Mouse (Mus musculus) spleen, postnatal 4 days (tissue): ENCODE results near the gene Spsb2.
A peak's percentile ranks its signal among the peaks of the same experiment; 100 is the strongest.

Source experiments
- DNase-seq, 2 experiments: peaks; one replicate each; pipeline ENCODE4 v3.0.0; 2022; ENCODE audit warnings: low spot score in 2 of 2

The Spsb2 gene

DNA sequence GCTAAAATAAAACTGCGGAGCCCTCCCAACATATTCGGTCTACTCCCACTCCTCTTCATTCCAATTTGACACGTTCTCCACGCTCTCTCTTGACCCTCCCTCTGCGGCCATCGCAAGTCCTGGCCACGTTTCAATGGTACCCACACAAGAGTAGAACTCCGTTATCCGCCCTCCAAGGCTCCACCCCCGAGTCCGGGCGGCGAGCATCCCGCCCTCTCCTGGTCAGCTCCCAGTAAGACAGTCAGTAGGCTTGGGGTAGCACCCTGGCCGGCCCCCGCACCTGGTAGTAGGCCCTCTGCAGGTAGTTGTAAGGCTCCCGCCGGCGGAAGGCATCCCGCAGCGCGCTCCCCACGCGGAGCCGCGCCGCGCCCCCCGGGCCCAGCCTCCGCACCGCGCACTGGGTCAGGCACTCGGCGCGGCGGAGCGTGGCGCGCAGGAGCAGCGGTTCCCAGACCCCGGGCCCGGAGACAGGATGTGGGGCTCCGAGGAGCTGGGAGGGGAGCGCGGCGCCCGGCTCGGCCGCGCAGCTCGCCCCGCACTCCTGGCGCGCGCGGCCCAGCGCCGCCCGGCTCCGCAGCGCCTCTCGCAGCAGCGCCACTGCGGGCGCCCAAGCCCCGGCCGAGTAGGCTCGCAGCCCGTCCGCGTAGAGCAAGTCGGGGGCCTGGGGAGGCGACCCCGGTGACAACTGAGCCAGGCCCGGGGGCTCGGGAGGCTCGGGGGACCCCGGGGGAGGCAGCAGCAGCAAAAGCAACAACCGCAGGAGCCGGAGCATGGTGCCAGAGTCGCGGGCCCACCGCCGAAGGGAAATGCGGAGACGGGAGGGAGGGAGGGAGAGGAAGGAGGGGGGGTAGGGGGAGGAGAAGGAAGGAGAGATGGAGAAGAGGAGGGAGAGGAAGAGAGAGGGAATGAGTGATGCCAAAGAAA is 48.7 kb downstream of the Spsb2 start, which contains the start of gene P3h3:
Gene P3h3, minus strand, starts transcription at position 837 of the 924 bp plus-strand sequence.
- DNase-seq = peak; percentile 69 to 84

DNA sequence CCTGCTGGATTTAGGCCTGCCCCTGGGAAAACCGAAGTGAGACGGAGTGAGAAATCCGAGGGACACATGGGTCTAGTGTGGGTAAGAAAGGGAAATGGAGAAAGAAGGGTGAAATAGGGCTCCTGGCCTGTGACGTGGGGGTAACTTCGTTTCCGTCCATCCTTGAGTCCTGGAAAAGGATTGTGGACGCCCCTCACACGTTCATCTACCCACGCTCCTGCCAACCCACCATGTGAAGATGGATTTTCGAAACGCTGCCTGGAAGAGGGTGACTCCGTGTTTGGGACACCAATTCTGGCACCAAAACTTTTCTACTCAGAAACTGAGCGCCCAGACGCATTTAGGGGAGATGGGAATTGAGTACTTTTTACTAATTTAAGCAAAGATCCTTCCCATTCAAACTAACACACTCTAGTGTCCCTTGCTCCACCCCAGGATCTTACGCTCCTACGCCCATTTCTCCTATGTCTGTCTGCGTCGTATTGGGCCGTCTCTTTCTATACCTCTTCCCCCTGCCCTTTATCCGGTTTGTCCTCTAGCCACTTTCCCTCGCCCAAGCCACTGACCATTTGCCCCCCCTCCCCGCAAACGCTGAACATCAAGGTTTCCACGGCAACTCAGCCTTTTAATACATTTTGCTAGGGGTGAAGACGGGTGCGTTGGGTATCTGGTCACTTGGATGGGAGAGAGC is 49.5 kb downstream of the Spsb2 start:
- no peak for DNase-seq

DNA sequence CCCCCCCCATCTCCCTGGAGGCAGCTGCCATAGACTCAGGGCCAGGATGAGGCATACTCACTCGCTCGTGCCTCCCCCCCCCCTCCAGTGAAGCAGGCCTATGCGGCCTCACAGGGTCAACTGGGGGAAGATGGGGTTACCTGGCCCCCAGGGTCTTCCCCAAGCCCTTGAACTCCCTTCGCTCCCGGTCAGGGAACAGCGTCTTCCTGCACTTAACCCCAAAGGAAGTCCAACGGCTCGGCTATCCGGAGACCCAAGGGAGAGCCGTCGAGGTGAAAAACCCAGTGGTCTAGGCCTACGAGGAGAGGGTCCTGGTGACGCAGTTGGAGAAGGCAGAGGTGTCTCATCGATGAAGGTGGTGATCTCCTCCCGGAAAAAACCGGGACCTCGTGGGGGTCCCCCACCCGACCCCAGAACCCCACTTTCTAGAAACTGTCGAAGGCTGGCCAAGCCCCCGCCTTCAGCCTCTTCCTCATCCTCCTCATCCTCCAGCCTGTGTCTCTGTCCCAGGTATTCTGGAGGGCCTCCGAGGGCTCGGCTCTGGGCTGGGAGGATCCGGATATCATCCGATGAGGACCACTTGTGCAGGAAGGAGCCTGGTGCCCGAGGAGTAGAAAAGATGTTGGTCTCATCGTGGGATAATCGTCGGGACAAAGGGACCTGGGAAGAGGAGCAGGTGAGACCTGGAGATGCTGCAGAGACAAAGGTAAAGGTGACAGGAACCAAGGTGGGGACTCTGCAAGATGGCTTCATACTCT is 50.3 kb downstream of the Spsb2 start:
- DNase-seq = peak in 1 of 2 experiments; percentile 60

DNA sequence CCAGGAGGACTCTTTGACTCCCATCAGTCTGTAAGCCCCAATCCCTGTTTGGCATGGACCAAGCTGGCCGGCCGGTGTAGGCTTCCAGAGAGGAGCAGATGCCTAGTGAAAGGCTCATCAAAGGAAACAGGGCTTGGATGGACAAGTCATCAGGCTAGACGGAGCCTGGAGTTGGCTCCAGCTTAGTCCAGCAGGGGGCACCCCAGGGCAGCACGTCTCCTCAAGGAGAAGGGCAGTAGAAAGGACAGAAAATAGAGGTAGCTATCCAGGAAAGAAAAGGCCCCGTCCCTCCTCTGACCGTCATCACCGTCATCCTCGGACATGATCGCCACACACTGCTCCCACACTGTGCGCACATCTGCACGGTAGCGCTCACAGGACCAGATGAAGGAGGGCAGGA is 51.3 kb downstream of the Spsb2 start:
- DNase-seq = peak; percentile 81 to 93
